Mouse (Mus musculus) adrenal gland, postnatal 4 days (tissue): ENCODE measurements at regions not wholly inside any gene's neighbourhood (a gene's known extent, or its start where the extent isn't known, plus 50 kb on each side); places are given as distances from the start of the nearest gene placed in this dataset.
"Not testable (repeated sequence)": the region's sequence is repeated elsewhere in the genome, so short reads cannot be mapped to it uniquely, and the experiment has no call there.

Experiments used
- DNase-seq, 2 experiments: peaks; one replicate each; pipeline ENCODE4 v3.0.0; 2021 to 2022; ENCODE audit warnings: low spot score in 2 of 2, mixed read lengths in 2 of 2

- no peak for DNase-seq
These were observed 61.3 kb downstream of the Tmem17 start for GRCm38 (mm10) chr11:22573166-22573565.

GRCm38 (mm10) chr11:22573802-22574201, 61.9 kb downstream of the Tmem17 start:
- DNase-seq = no peak

GRCm38 (mm10) chr11:22574506-22574905, 62.6 kb downstream of the Tmem17 start:
- DNase-seq = no peak

- DNase-seq = no peak
These were observed 72.2 kb downstream of the Tmem17 start for GRCm38 (mm10) chr11:22584100-22584487.

GRCm38 (mm10) chr11:22584488-22585158, 72.7 kb downstream of the Tmem17 start:
- peak in 1 of 2 experiments; percentile 13 for DNase-seq

GRCm38 (mm10) chr11:22587691-22588241, 75.9 kb downstream of the Tmem17 start:
- no peak for DNase-seq

- no peak for DNase-seq
These were observed 76.7 kb downstream of the Tmem17 start for GRCm38 (mm10) chr11:22588546-22588945.

- no peak for DNase-seq
These were observed 78.0 kb downstream of the Tmem17 start for GRCm38 (mm10) chr11:22589901-22590300.

GRCm38 (mm10) chr11:22591050-22591449, 79.2 kb downstream of the Tmem17 start:
- DNase-seq = not testable (repeated sequence)

- DNase-seq = no peak
These were observed 80.8 kb downstream of the Tmem17 start for GRCm38 (mm10) chr11:22592706-22593105.

GRCm38 (mm10) chr11:22596076-22596804, 84.4 kb downstream of the Tmem17 start:
- DNase-seq = no peak

GRCm38 (mm10) chr11:22596805-22597149, 84.9 kb downstream of the Tmem17 start:
- DNase-seq = no peak

GRCm38 (mm10) chr11:22600370-22600769, 88.5 kb downstream of the Tmem17 start:
- no peak for DNase-seq

- no peak for DNase-seq
These were observed 90.1 kb downstream of the Tmem17 start for GRCm38 (mm10) chr11:22601977-22602376.

GRCm38 (mm10) chr11:22602610-22603009, 90.7 kb downstream of the Tmem17 start:
- DNase-seq = no peak

GRCm38 (mm10) chr11:22603397-22603796, 91.5 kb downstream of the Tmem17 start:
- DNase-seq = no peak

GRCm38 (mm10) chr11:22606380-22606779, 94.5 kb downstream of the Tmem17 start:
- no peak for DNase-seq

GRCm38 (mm10) chr11:22607645-22608044, 95.8 kb downstream of the Tmem17 start:
- DNase-seq = no peak

- no peak for DNase-seq
These were observed 97.1 kb downstream of the Tmem17 start for GRCm38 (mm10) chr11:22608945-22609344.

- no peak for DNase-seq
These were observed 98.7 kb downstream of the Tmem17 start for GRCm38 (mm10) chr11:22610433-22611101.

GRCm38 (mm10) chr11:22611102-22611869, 99.4 kb downstream of the Tmem17 start:
- no peak for DNase-seq
